ENCODE assay signal across 10 mouse cellular contexts in genomic region chr11:97115797-97116196, GRCm38 (mm10). TPM values are rescaled to one million over a fixed set of nuclear protein-coding genes. Genes with fewer than 3 reads are reported as not detected.
A peak's percentile ranks its signal among the peaks of the same experiment; 100 is the strongest.
DNase-seq lines count a peak whose midpoint lies in the region; ATAC-seq lines count a peak whose summit lies in the region.
"Had no signal": no experiment of that assay in that cellular context is flagged by ENCODE, and none has a peak within 500 bp of the region (broad histone marks: within the 10 kb centered on the region; RNA-seq: fewer than 3 reads in every experiment).

No protein-coding gene starts in this region.

- no peaks in the 10 kb centered on the region for H3K9me3 ChIP-seq in heart, embryonic 15.5 days (replicated peaks)
- no peaks in the 10 kb centered on the region for H3K9me3 ChIP-seq in liver, embryonic 15.5 days (replicated peaks)

- peak overlapping the region; percentile 87 for H3K4me2 ChIP-seq in heart, embryonic 15.5 days
- peak overlapping the region; percentile 53 for H3K4me2 ChIP-seq in liver, embryonic 15.5 days

- no peaks in the 10 kb centered on the region for H3K36me3 ChIP-seq in heart, embryonic 15.5 days
- H3K36me3 ChIP-seq in liver, embryonic 15.5 days (replicated peaks): no peaks in the 10 kb centered on the region

- H3K4me3 ChIP-seq in heart, embryonic 15.5 days: peak overlapping the region; percentile 49
- H3K4me3 ChIP-seq in liver, embryonic 15.5 days (replicated peaks): peak overlapping the region; percentile 36; the same call in 1 of the 2 replicates
- H3K4me3 ChIP-seq: erythroblast, embryonic 14.5 days had no signal

- DNase-seq in heart, adult 9 months (ENCODE audit: low spot score in 2 of 2): no peak
- DNase-seq in CD4-positive, CD25-positive, alpha-beta regulatory T cell, adult 2 months (ENCODE audit: low read depth, low spot score): peak; percentile 64
- DNase-seq in Muller cell, postnatal 12 days (ENCODE audit: inconsistent ontology term): no peak
- no peak for DNase-seq in gastrocnemius, postnatal 36 days
- DNase-seq in left cerebral cortex, adult 9 months (ENCODE audit: low spot score in 2 of 2): no peak

- peaks cover 75% of the 10 kb centered on the region for H3K27me3 ChIP-seq in heart, embryonic 15.5 days
- H3K27me3 ChIP-seq in liver, embryonic 15.5 days: peaks cover 92% of the 10 kb centered on the region

- H3K9ac ChIP-seq in heart, embryonic 15.5 days: no peak overlapping the region
- H3K9ac ChIP-seq in liver, embryonic 15.5 days: no peak overlapping the region

- 6% methylated on average over 11 of the region's 11 CpGs for WGBS in heart, embryonic 15.5 days
- 4% methylated on average over 11 of the region's 11 CpGs for WGBS in liver, embryonic 15.5 days (ENCODE audit: insufficient replicate concordance)

- no peak for ATAC-seq in heart, embryonic 15.5 days (replicated peaks; ENCODE audit: insufficient number of reproducible peaks, insufficient read depth, low FRiP score, low read depth)
- ATAC-seq in granulocyte monocyte progenitor cell, adult 5-6 weeks (replicated peaks; ENCODE audit: poor library complexity, severe bottlenecking): peak; percentile 58; the same call in 1 of the 2 replicates
- ATAC-seq in liver, embryonic 15.5 days (ENCODE audit: insufficient read depth): no peak

- peaks cover 19% of the 10 kb centered on the region for H3K4me1 ChIP-seq in heart, embryonic 15.5 days (replicated peaks)
- H3K4me1 ChIP-seq in liver, embryonic 15.5 days (replicated peaks): peaks cover 13% of the 10 kb centered on the region

- intact Hi-C loops in gastrocnemius, postnatal 36 days (cut with DNase I): no loop called here

- no peak overlapping the region for H3K27ac ChIP-seq in heart, embryonic 15.5 days
- no peak overlapping the region for H3K27ac ChIP-seq in liver, embryonic 15.5 days (replicated peaks)

RNA-seq across cellular contexts. Expression of gene Tbx21, which starts 0.7 kb away (rescaled TPM):
- 0.05 and 0.36 TPM in 2 replicates for polyA plus RNA-seq in heart, embryonic 15.5 days (2015; fragmentation: Nextera tagmentation; extraction: Ambion mirVana)
- not detected in 2 replicates for total RNA-seq in granulocyte monocyte progenitor cell, adult 5-6 weeks (2014; fragmentation: Nextera tagmentation)
- total RNA-seq in granulocyte monocyte progenitor cell, adult 5-6 weeks (2017): 0.26 TPM in 1 of 2 replicates, not detected in the other
- 0.08 and 0.15 TPM in 2 replicates for polyA plus RNA-seq in liver, embryonic 15.5 days (2015; fragmentation: Nextera tagmentation; extraction: Ambion mirVana)
- total RNA-seq in gastrocnemius, postnatal 36 days (2021): under 1 TPM; 0.44 to 0.69 TPM
- polyA plus RNA-seq: erythroblast, embryonic 14.5 days; lung, embryonic 16.5 days had no signal

RNA-seq across cellular contexts. Expression of gene Tbkbp1, which starts 35.5 kb away (rescaled TPM):
- polyA plus RNA-seq in heart, embryonic 15.5 days (2015; fragmentation: Nextera tagmentation; extraction: Ambion mirVana): 4.7 and 6.5 TPM in 2 replicates
- 8.0 and 8.5 TPM in 2 replicates for total RNA-seq in granulocyte monocyte progenitor cell, adult 5-6 weeks (2014; fragmentation: Nextera tagmentation)
- 1.1 and 6.6 TPM in 2 replicates for total RNA-seq in granulocyte monocyte progenitor cell, adult 5-6 weeks (2017)
- 1.9 and 2.1 TPM in 2 replicates for polyA plus RNA-seq in liver, embryonic 15.5 days (2015; fragmentation: Nextera tagmentation; extraction: Ambion mirVana)
- total RNA-seq in gastrocnemius, postnatal 36 days (2021): 1 to 10 TPM; 5.9 to 6.6 TPM
